Mouse (Mus musculus) small intestine, adult 2 months (tissue): ENCODE results near the gene Enc1. TPM values are rescaled to one million over a fixed set of nuclear protein-coding genes. Genes with fewer than 3 reads are reported as not detected.

Experiments used
- H3K27ac ChIP-seq: fragments of 200-500 bp; 2 replicates; pipeline ENCODE4 v1.5.1; 2012; ENCODE audit warnings: low read depth, low read length, control low read depth, inconsistent platforms; ENCODE audit not compliant: insufficient read depth
- H3K27me3 ChIP-seq: fragments of 200-500 bp; 2 replicates; pipeline ENCODE4 v1.6.1; 2012; ENCODE audit warnings: mild to moderate bottlenecking, moderate library complexity, low read length, inconsistent platforms; ENCODE audit not compliant: control insufficient read depth, insufficient read depth
- H3K36me3 ChIP-seq: fragments of 200-500 bp; 2 replicates; pipeline ENCODE4 v1.6.1; 2012; ENCODE audit warnings: mild to moderate bottlenecking, low read length, control low read depth, inconsistent platforms; ENCODE audit not compliant: control insufficient read depth, insufficient read depth
- H3K4me1 ChIP-seq: fragments of 200-500 bp; 2 replicates; pipeline ENCODE4 v1.6.1; 2012; ENCODE audit warnings: low read length, inconsistent platforms, mixed read lengths; ENCODE audit not compliant: control insufficient read depth, insufficient read depth, insufficient read length
- H3K4me3 ChIP-seq: fragments of 200-500 bp; 2 replicates; pipeline ENCODE4 v1.5.1; 2012; ENCODE audit warnings: low read depth, mild to moderate bottlenecking, control low read depth, inconsistent platforms, low read length, moderate library complexity
- CTCF ChIP-seq: fragments of 200-500 bp; IDR thresholded peaks from 2 replicates; pipeline ENCODE4 v1.5.1; 2012; ENCODE audit warnings: low read depth, mild to moderate bottlenecking, control low read depth, inconsistent platforms, low read length, moderate library complexity, mixed read lengths; ENCODE audit not compliant: insufficient replicate concordance, insufficient read length; ENCODE audit errors: extremely low read depth
- POLR2A ChIP-seq: fragments of 200-500 bp; IDR thresholded peaks from 2 replicates; pipeline ENCODE4 v1.6.1; 2012; ENCODE audit warnings: low read depth, mild to moderate bottlenecking, control low read depth, inconsistent platforms, low read length, moderate library complexity
- WGBS: fragments of 180-500 bp; shearing (Covaris S2); methylation state at CpG from one replicate; pipeline ENCODE4 v1.1.7; 2018; 5-methylcytosine and 5-hydroxymethylcytosine counted together
- polyA plus RNA-seq: library from polyadenylated mRNA; depleted of rRNA; stranded (reverse); fragments of >200 nt; gene quantifications from 2 replicates; pipeline ENCODE4 v1.2.3, GENCODE M21; 2012; rRNA removed

Gene Enc1
- polyA plus RNA-seq = 3.4 and 4.6 TPM in 2 replicates

GRCm38 (mm10) chr13:97240965-97241786 lies at the start of gene Enc1:
Enc1 (plus strand) TSS chr13:97241105.
- TF ChIP-seq CTCF (peak; percentile 64), POLR2A (peak; percentile 93)
- 1% methylated on average over 89 of the region's 89 CpGs for whole genome bisulfite sequencing
- Histone ChIP-seq H3K27me3 (no peaks in the 10 kb centered on the region), H3K36me3 (peaks cover 11% of the 10 kb centered on the region), H3K27ac (peak within 1 kb of the TSS; percentile 80), H3K4me3 (peak within 1 kb of the TSS; percentile 90), H3K4me1 (peaks cover 22% of the 10 kb centered on the region)

- peaks cover 19% of the 10 kb centered on the region for H3K36me3 ChIP-seq
- TF ChIP-seq POLR2A (no peak), CTCF (no peak)
- no peak overlapping the region for H3K4me3 ChIP-seq
- H3K27me3 ChIP-seq = no peaks in the 10 kb centered on the region
- 97% methylated on average over 11 of the region's 11 CpGs for WGBS
- H3K4me1 ChIP-seq = peaks cover 1% of the 10 kb centered on the region; the same call in 1 of the 2 replicates
- H3K27ac ChIP-seq = no peak overlapping the region
Measured at GRCm38 (mm10) chr13:97192649-97193048, 48.3 kb upstream of the Enc1 start.

GRCm38 (mm10) chr13:97193420-97193819 lies 47.5 kb upstream of the Enc1 start:
- TF ChIP-seq CTCF = no peak
- no peak for TF ChIP-seq POLR2A
- H3K4me1 ChIP-seq = peaks cover 2% of the 10 kb centered on the region; the same call in 1 of the 2 replicates
- H3K27me3 ChIP-seq = no peaks in the 10 kb centered on the region
- H3K4me3 ChIP-seq = no peak overlapping the region
- no peak overlapping the region for H3K27ac ChIP-seq
- WGBS = 27% methylated on average over 7 of the region's 7 CpGs
- peaks cover 17% of the 10 kb centered on the region for H3K36me3 ChIP-seq

GRCm38 (mm10) chr13:97196186-97196924 lies 44.5 kb upstream of the Enc1 start:
- 92% methylated on average over 12 of the region's 12 CpGs for WGBS

GRCm38 (mm10) chr13:97196925-97197218 lies 44.0 kb upstream of the Enc1 start:
- H3K4me3 ChIP-seq = no peak overlapping the region
- no peaks in the 10 kb centered on the region for H3K27me3 ChIP-seq
- peaks cover 9% of the 10 kb centered on the region for H3K36me3 ChIP-seq
- H3K4me1 ChIP-seq = peaks cover 6% of the 10 kb centered on the region
- no peak overlapping the region for H3K27ac ChIP-seq
- TF ChIP-seq POLR2A (no peak), CTCF (no peak)
- WGBS = 84% methylated on average over 2 of the region's 2 CpGs

More at GRCm38 (mm10) chr13:97196186-97196924, 44.5 kb upstream of the Enc1 start:
- peaks cover 11% of the 10 kb centered on the region for H3K36me3 ChIP-seq
- no peaks in the 10 kb centered on the region for H3K27me3 ChIP-seq
- H3K4me1 ChIP-seq = peaks cover 6% of the 10 kb centered on the region
- TF ChIP-seq POLR2A (no peak), CTCF (no peak)
- H3K4me3 ChIP-seq = no peak overlapping the region
- H3K27ac ChIP-seq = no peak overlapping the region

DNA sequence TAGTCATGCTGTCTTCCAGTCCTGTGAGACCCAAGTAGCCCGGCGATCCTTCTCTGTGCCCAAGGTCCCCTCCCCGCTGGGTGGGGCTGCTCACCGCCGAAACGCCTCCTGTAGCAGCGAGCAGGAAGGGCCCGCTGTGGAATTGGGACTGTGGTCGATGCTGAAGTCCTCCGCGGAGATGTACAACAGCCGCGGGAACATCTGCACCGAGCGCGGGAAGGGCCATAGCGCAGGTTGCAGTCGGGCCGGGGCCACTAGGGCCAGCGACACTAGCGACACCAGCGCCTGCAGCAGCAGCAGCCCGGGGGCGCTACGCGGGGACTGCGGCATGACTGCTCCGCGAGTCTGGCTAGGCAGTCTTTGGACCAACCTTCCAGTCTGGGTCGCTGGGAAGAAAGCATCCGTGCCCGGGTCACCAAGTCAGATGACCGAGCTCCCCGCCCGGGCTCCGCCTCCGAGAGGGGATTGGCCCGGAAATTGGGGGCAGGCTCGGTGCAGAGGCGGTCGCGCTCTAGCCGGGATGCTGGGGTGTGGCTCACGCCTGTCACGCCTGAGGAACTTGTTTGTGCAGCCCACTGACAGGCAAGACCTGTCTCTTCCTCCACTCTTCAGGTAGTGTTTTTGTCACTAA lies 42.9 kb upstream of the Enc1 start, which contains the start of gene Hexb:
Gene Hexb, minus strand, starts transcription at position 426 of the 631 bp plus-strand sequence.
- Histone ChIP-seq H3K4me3 (peak within 1 kb of the TSS; percentile 74), H3K27me3 (no peaks in the 10 kb centered on the region), H3K4me1 (peaks cover 8% of the 10 kb centered on the region), H3K36me3 (peaks cover 6% of the 10 kb centered on the region), H3K27ac (peak within 1 kb of the TSS; percentile 76)
- TF ChIP-seq POLR2A (peak; percentile 61), CTCF (no peak)
- WGBS = under 1% methylated on average over 45 of the region's 45 CpGs
